Mouse (Mus musculus) heart, embryonic 10.5 days (tissue): Measurements from ENCODE around the gene Nav3. TPM values are rescaled to one million over a fixed set of nuclear protein-coding genes. Genes with fewer than 3 reads are reported as not detected.

Experiments
- DNase-seq: peaks from one replicate; pipeline ENCODE4 v3.0.0-alpha.2; 2017; ENCODE audit warnings: low spot score
- H3K27ac ChIP-seq: fragments of 300-500 bp; sonication (generic); 2 replicates; pipeline ENCODE4 v1.5.1; 2016; ENCODE audit warnings: mild to moderate bottlenecking
- H3K27me3 ChIP-seq: fragments of 300-500 bp; sonication (generic); 2 replicates; pipeline ENCODE4 v1.6.1; 2016; ENCODE audit warnings: mild to moderate bottlenecking; ENCODE audit not compliant: poor library complexity, insufficient read depth, severe bottlenecking
- H3K36me3 ChIP-seq: fragments of 300-500 bp; sonication (generic); 2 replicates; pipeline ENCODE4 v1.6.1; 2016; ENCODE audit warnings: mild to moderate bottlenecking, moderate library complexity
- H3K4me1 ChIP-seq: fragments of 300-500 bp; sonication (generic); 2 replicates; pipeline ENCODE4 v1.6.1; 2016; ENCODE audit warnings: mild to moderate bottlenecking
- H3K4me3 ChIP-seq: fragments of 300-500 bp; sonication (generic); 2 replicates; pipeline ENCODE4 v1.5.1; 2016; ENCODE audit warnings: mild to moderate bottlenecking, moderate library complexity
- H3K9me3 ChIP-seq: fragments of 300-500 bp; sonication (generic); 2 replicates; pipeline ENCODE4 v1.6.1; 2016; ENCODE audit warnings: mild to moderate bottlenecking, moderate library complexity
- WGBS: fragments of 180-500 bp; shearing (Covaris S2); methylation state at CpG from one replicate; pipeline ENCODE4 v1.1.7; 2016; 5-methylcytosine and 5-hydroxymethylcytosine counted together
- polyA plus RNA-seq: library from polyadenylated mRNA; unstranded; fragments of >200 nt; fragmentation: Nextera tagmentation; extraction: Ambion mirVana; gene quantifications from 2 replicates; pipeline ENCODE4 v1.2.1, GENCODE M21; 2016

Nav3 gene
- polyA plus RNA-seq, 1 experiment from 2014 or later = 1.6 TPM

GRCm38 (mm10) chr10:110156412-110156811 is 299.6 kb downstream of the Nav3 start:
- Histone ChIP-seq H3K4me3 (no peak overlapping the region), H3K27ac (no peak overlapping the region), H3K36me3 (no peaks in the 10 kb centered on the region), H3K27me3 (no peaks in the 10 kb centered on the region), H3K9me3 (no peaks in the 10 kb centered on the region), H3K4me1 (peaks cover 9% of the 10 kb centered on the region)
- 67% methylated on average over 1 of the region's 1 CpGs for WGBS
- DNase-seq = no peak

GRCm38 (mm10) chr10:110155494-110155893 is 300.5 kb downstream of the Nav3 start:
- Histone ChIP-seq H3K27me3 (no peaks in the 10 kb centered on the region), H3K9me3 (no peaks in the 10 kb centered on the region), H3K36me3 (no peaks in the 10 kb centered on the region), H3K27ac (no peak overlapping the region), H3K4me3 (no peak overlapping the region), H3K4me1 (peaks cover 9% of the 10 kb centered on the region)
- WGBS = 70% methylated on average over 2 of the region's 2 CpGs
- DNase-seq = no peak

GRCm38 (mm10) chr10:110154873-110155237 is 301.1 kb downstream of the Nav3 start:
- Histone ChIP-seq H3K4me3 (no peak overlapping the region), H3K9me3 (no peaks in the 10 kb centered on the region)
- WGBS = 77% methylated on average over 1 of the region's 1 CpGs

GRCm38 (mm10) chr10:110154001-110154872 is 301.8 kb downstream of the Nav3 start:
- H3K36me3 ChIP-seq = no peaks in the 10 kb centered on the region
- 83% methylated on average over 6 of the region's 6 CpGs for WGBS

More at GRCm38 (mm10) chr10:110154873-110155237, 301.1 kb downstream of the Nav3 start:
- Histone ChIP-seq H3K27ac (no peak overlapping the region), H3K4me1 (peaks cover 9% of the 10 kb centered on the region), H3K36me3 (no peaks in the 10 kb centered on the region), H3K27me3 (no peaks in the 10 kb centered on the region)
- DNase-seq = no peak

GRCm38 (mm10) chr10:110120572-110120971 is 335.4 kb downstream of the Nav3 start:
- Histone ChIP-seq H3K27me3 (no peaks in the 10 kb centered on the region), H3K27ac (no peak overlapping the region), H3K9me3 (no peaks in the 10 kb centered on the region), H3K4me1 (no peaks in the 10 kb centered on the region), H3K36me3 (no peaks in the 10 kb centered on the region), H3K4me3 (no peak overlapping the region)
- no peak for DNase-seq

More at GRCm38 (mm10) chr10:110154001-110154872, 301.8 kb downstream of the Nav3 start:
- Histone ChIP-seq H3K27me3 (no peaks in the 10 kb centered on the region), H3K9me3 (no peaks in the 10 kb centered on the region), H3K27ac (no peak overlapping the region), H3K4me3 (no peak overlapping the region), H3K4me1 (peaks cover 9% of the 10 kb centered on the region)
- DNase-seq = no peak

DNA sequence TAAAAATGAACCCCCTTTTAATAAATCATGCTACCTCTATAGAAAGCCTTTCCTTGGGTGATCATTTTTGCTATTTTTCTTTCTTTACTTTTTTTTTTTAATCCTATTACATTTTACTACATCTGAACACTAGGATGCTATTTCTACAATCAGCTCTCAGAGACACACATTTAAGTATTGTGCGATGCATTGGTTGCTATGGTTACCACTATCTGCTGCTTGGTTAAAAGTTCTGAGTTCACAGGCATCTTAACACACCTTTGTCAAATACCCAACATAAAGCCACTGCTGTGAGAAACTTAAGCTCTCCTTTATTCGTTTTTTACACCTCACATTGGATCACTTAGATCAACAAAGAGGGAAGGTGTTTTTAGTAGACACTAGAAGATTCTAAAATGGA is 338.7 kb downstream of the Nav3 start:
- 67% methylated on average over 2 of the region's 2 CpGs for WGBS
- Histone ChIP-seq H3K27ac (no peak overlapping the region), H3K4me1 (no peaks in the 10 kb centered on the region), H3K4me3 (no peak overlapping the region), H3K9me3 (no peaks in the 10 kb centered on the region), H3K27me3 (no peaks in the 10 kb centered on the region), H3K36me3 (no peaks in the 10 kb centered on the region)
- no peak for DNase-seq

GRCm38 (mm10) chr10:110112669-110113458 is 343.1 kb downstream of the Nav3 start:
- no peaks in the 10 kb centered on the region for H3K9me3 ChIP-seq
- no peaks in the 10 kb centered on the region for H3K4me1 ChIP-seq
- H3K27ac ChIP-seq = no peak overlapping the region
- no peak overlapping the region for H3K4me3 ChIP-seq
- no peaks in the 10 kb centered on the region for H3K36me3 ChIP-seq
- DNase-seq = no peak
- no peaks in the 10 kb centered on the region for H3K27me3 ChIP-seq
- WGBS = 77% methylated on average over 5 of the region's 5 CpGs

- 62% methylated on average over 6 of the region's 6 CpGs for WGBS
- no peaks in the 10 kb centered on the region for H3K27me3 ChIP-seq
- DNase-seq = no peak
Observed at GRCm38 (mm10) chr10:110103255-110103654, 352.7 kb downstream of the Nav3 start.

GRCm38 (mm10) chr10:110102231-110102630 is 353.8 kb downstream of the Nav3 start:
- WGBS = 56% methylated on average over 4 of the region's 4 CpGs

More at GRCm38 (mm10) chr10:110103255-110103654, 352.7 kb downstream of the Nav3 start:
- no peaks in the 10 kb centered on the region for H3K9me3 ChIP-seq
- H3K4me1 ChIP-seq = no peaks in the 10 kb centered on the region
- no peaks in the 10 kb centered on the region for H3K36me3 ChIP-seq
- H3K27ac ChIP-seq = no peak overlapping the region
- H3K4me3 ChIP-seq = no peak overlapping the region

DNA sequence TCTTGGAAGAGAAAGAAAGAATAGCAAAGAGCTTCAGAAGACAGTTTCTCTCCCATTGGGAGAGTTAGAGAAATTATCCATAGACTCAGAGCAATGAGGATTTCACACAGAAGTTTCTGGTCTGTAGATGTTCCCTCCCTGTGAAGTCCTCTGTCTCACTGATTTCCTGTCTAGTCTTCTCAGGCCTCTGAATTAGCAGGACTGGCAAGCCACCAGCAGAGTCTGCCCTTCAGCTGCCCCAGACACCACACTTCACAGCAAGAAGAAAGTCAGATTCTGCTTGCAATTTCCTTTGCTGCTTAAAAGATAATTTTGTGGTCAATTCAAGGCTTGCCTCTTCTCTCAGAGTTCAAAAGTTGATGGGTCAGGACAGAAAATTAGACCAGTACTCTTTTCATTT is 361.6 kb downstream of the Nav3 start:
- DNase-seq = no peak
- H3K9me3 ChIP-seq = no peaks in the 10 kb centered on the region
- no peak overlapping the region for H3K4me3 ChIP-seq
- no peak overlapping the region for H3K27ac ChIP-seq
- no peaks in the 10 kb centered on the region for H3K36me3 ChIP-seq
- no peaks in the 10 kb centered on the region for H3K4me1 ChIP-seq
- H3K27me3 ChIP-seq = no peaks in the 10 kb centered on the region

More at GRCm38 (mm10) chr10:110102231-110102630, 353.8 kb downstream of the Nav3 start:
- Histone ChIP-seq H3K4me1 (no peaks in the 10 kb centered on the region), H3K27ac (no peak overlapping the region), H3K9me3 (no peaks in the 10 kb centered on the region), H3K4me3 (no peak overlapping the region), H3K36me3 (no peaks in the 10 kb centered on the region), H3K27me3 (no peaks in the 10 kb centered on the region)
- DNase-seq = no peak

DNA sequence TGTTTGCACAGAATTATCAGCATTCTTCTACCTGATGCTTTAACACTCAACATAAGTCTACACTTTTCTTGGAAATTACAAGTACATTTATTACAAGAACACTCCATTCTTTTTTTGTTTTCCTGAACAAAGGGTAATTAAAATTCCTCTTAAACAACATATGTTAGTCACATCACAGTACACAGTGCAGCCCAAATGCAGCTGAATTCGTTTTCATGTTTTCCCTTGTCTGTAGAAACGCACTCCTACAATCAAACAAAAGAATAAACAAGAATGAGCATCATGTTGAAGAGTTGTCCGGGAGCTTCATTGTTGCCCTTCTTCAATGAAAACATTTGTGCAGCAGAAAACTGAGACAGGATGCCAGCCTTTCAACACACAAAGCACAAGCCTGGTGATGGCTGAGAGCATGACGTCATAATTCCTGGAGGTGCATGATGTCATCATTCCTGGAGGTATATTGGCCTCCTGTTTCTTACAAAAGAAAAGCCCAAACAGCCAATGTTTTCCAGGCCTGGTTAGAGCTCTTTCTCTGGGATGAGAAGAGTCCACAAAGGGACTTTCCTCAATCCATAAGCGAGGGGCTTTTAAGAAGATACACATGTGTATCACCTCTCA is 367.5 kb downstream of the Nav3 start:
- Histone ChIP-seq H3K9me3 (no peaks in the 10 kb centered on the region), H3K4me1 (no peaks in the 10 kb centered on the region), H3K36me3 (no peaks in the 10 kb centered on the region), H3K27me3 (no peaks in the 10 kb centered on the region), H3K4me3 (no peak overlapping the region), H3K27ac (no peak overlapping the region)
- 68% methylated on average over 5 of the region's 5 CpGs for WGBS
- no peak for DNase-seq

GRCm38 (mm10) chr10:110085903-110086302 is 370.1 kb downstream of the Nav3 start:
- Histone ChIP-seq H3K4me3 (no peak overlapping the region), H3K9me3 (no peaks in the 10 kb centered on the region), H3K36me3 (no peaks in the 10 kb centered on the region), H3K27ac (no peak overlapping the region), H3K27me3 (no peaks in the 10 kb centered on the region), H3K4me1 (no peaks in the 10 kb centered on the region)
- DNase-seq = no peak
- 67% methylated on average over 1 of the region's 1 CpGs for WGBS

- Histone ChIP-seq H3K4me1 (no peaks in the 10 kb centered on the region), H3K27me3 (no peaks in the 10 kb centered on the region), H3K9me3 (no peaks in the 10 kb centered on the region), H3K27ac (no peak overlapping the region), H3K4me3 (no peak overlapping the region), H3K36me3 (no peaks in the 10 kb centered on the region)
- DNase-seq = no peak
- WGBS = 10% methylated on average over 5 of the region's 5 CpGs
Observed at GRCm38 (mm10) chr10:110085156-110085555, 370.8 kb downstream of the Nav3 start.
